Mouse (Mus musculus) forebrain, embryonic 15.5 days (tissue): Measurements from ENCODE around the gene Gm19426. TPM values are rescaled to one million over a fixed set of nuclear protein-coding genes. Genes with fewer than 3 reads are reported as not detected.
A peak's percentile ranks its signal among the peaks of the same experiment; 100 is the strongest.

ENCODE experiments used
- ATAC-seq: fragments of 200-750 bp; cut with Nextera tagmentation; replicated peaks from 2 replicates; pipeline ENCODE4 v1.8.0; 2017; ENCODE audit warnings: mild to moderate bottlenecking, moderate TSS enrichment, moderate library complexity
- H3K27ac ChIP-seq: fragments of 300-500 bp; sonication (generic); replicated peaks from 2 replicates; pipeline ENCODE4 v1.5.1; 2015; ENCODE audit warnings: mild to moderate bottlenecking, inconsistent platforms
- H3K27me3 ChIP-seq: fragments of 300-500 bp; sonication (generic); 2 replicates; pipeline ENCODE4 v1.6.1; 2015; ENCODE audit warnings: inconsistent platforms
- H3K36me3 ChIP-seq: fragments of 300-500 bp; sonication (generic); 2 replicates; pipeline ENCODE4 v1.6.1; 2015; ENCODE audit warnings: mild to moderate bottlenecking, inconsistent platforms
- H3K4me1 ChIP-seq: fragments of 300-500 bp; sonication (generic); 2 replicates; pipeline ENCODE4 v1.6.1; 2015; ENCODE audit warnings: inconsistent platforms
- H3K4me2 ChIP-seq: fragments of 300-500 bp; sonication (generic); replicated peaks from 2 replicates; pipeline ENCODE4 v1.6.1; 2015; ENCODE audit warnings: mild to moderate bottlenecking, inconsistent platforms
- H3K4me3 ChIP-seq: fragments of 300-500 bp; sonication (generic); 2 replicates; pipeline ENCODE4 v1.5.1; 2015; ENCODE audit warnings: mild to moderate bottlenecking, inconsistent platforms
- H3K9ac ChIP-seq: fragments of 300-500 bp; sonication (generic); replicated peaks from 2 replicates; pipeline ENCODE4 v1.6.1; 2015; ENCODE audit warnings: mild to moderate bottlenecking, inconsistent platforms
- H3K9me3 ChIP-seq: fragments of 300-500 bp; sonication (generic); 2 replicates; pipeline ENCODE4 v1.6.1; 2016; ENCODE audit warnings: inconsistent platforms
- WGBS: fragments of 180-500 bp; shearing (Covaris S2); methylation state at CpG from one replicate; pipeline ENCODE4 v1.1.7; 2015; ENCODE audit warnings: mixed read lengths; 5-methylcytosine and 5-hydroxymethylcytosine counted together
- microRNA counts: library from miRNA; unstranded; fragments of <30 nt; microRNA quantifications from one replicate; lab custom pipeline; 2016
- microRNA-seq: library from miRNA; unstranded; fragments of <30 nt; microRNA quantifications from one replicate; pipeline ENCODE4, GENCODE M21; 2016
- polyA plus RNA-seq: library from polyadenylated mRNA; unstranded; fragments of >200 nt; fragmentation: Nextera tagmentation; extraction: Ambion mirVana; gene quantifications from 2 replicates; pipeline ENCODE4 v1.2.1, GENCODE M21; 2015

Gene Gm19426
- polyA plus RNA-seq, 1 experiment from 2014 or later, result 5.6 TPM

- Histone ChIP-seq H3K27me3 (no peaks in the 10 kb centered on the region), H3K9me3 (no peaks in the 10 kb centered on the region), H3K27ac (peak overlapping the region; percentile 94), H3K4me2 (peak overlapping the region; percentile 58), H3K4me3 (peak overlapping the region; percentile 83), H3K9ac (peak overlapping the region; percentile 51), H3K36me3 (peaks cover 4% of the 10 kb centered on the region), H3K4me1 (peaks cover 27% of the 10 kb centered on the region)
- under 1% methylated on average over 33 of the region's 33 CpGs for WGBS
- ATAC-seq, result peak; percentile 96
These were observed 27.7 kb downstream of the Gm19426 start for GRCm38 (mm10) chr2:84715562-84716361.

DNA sequence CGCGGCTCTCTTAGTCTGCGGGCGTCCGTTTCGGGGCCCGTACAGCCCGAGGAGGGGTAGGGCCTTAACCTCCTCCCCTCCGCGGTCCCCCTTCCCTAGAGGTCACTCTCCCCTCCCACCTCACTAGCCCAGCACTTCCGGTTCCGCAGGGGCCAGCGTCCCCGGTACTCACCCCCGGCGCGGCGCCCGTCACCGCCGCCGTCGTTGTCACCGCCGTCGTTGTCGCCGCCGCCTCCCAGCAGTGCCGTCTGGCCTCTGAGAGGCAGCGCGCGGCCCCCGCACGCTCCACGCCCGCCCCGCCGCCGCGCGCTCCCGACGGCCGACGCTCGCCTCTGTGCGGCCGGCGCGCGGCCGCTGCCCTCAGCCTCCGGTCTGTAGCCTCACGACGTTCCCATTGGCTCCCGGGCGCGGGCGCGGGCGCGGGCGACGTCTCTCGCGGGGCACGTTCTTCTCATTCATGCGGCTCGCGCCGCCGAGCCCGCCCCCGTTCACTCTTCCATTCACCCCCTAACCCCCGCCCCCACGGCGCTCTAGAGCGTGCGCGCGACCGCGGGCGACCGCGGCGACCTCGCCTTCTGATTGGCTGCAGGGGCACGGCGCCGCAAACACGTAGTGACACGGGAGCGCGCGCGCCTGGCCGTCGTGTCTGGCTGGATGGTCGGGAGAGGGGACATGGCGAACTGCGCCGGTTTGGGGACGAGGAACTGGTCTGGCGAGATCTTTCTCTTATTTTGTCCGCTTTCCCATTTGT is 28.5 kb downstream of the Gm19426 start, which contains the start of gene Zdhhc5:
TSS of gene Zdhhc5 (minus strand) at position 370 of the 751 bp plus-strand sequence.
- Histone ChIP-seq H3K27ac (peak within 1 kb of the TSS; percentile 94), H3K4me2 (peak within 1 kb of the TSS; percentile 58), H3K36me3 (peaks cover 12% of the 10 kb centered on the region), H3K27me3 (no peaks in the 10 kb centered on the region), H3K4me3 (peak within 1 kb of the TSS; percentile 83), H3K9me3 (no peaks in the 10 kb centered on the region), H3K4me1 (peaks cover 27% of the 10 kb centered on the region), H3K9ac (peak within 1 kb of the TSS; percentile 91)
- ATAC-seq, result peak; percentile 97
- WGBS, result under 1% methylated on average over 102 of the region's 107 CpGs

DNA sequence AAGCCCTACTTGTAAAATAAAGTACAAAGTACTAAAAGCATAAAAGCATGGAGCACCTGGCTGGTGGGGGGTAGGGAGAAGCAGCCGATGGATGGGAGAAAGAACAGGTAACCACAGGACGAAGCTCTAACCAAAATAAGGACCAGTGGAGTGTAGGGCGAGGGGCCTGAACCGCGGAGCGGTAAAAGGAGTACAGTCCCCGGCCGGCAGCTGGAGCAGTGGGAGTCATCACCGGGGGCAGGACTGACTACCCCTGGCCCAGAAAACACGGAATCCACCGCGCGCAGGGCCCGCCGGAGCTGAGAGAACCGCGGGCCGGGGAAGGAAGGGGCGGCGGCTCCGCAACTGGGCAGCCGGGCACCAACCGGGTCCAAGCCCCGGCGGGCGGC is 29.0 kb downstream of the Gm19426 start:
- Histone ChIP-seq H3K27me3 (no peaks in the 10 kb centered on the region), H3K27ac (peak overlapping the region; percentile 94), H3K4me3 (peak overlapping the region; percentile 83), H3K4me2 (peak overlapping the region; percentile 57), H3K9me3 (no peaks in the 10 kb centered on the region), H3K4me1 (peaks cover 30% of the 10 kb centered on the region), H3K36me3 (peaks cover 16% of the 10 kb centered on the region), H3K9ac (peak overlapping the region; percentile 91)
- WGBS, result under 1% methylated on average over 22 of the region's 26 CpGs
- ATAC-seq, result peak; percentile 21

- peaks cover 47% of the 10 kb centered on the region for H3K4me1 ChIP-seq
- H3K9ac ChIP-seq, result no peak overlapping the region
- 82% methylated on average over 2 of the region's 2 CpGs for WGBS
- no peak overlapping the region for H3K4me3 ChIP-seq
- no peak overlapping the region for H3K4me2 ChIP-seq
- H3K36me3 ChIP-seq, result peaks cover 21% of the 10 kb centered on the region
- H3K27me3 ChIP-seq, result no peaks in the 10 kb centered on the region
- ATAC-seq, result no peak
- no peak overlapping the region for H3K27ac ChIP-seq
- no peaks in the 10 kb centered on the region for H3K9me3 ChIP-seq
These were observed 31.6 kb downstream of the Gm19426 start for GRCm38 (mm10) chr2:84711898-84712297.

GRCm38 (mm10) chr2:84707523-84707922 is 35.9 kb downstream of the Gm19426 start:
- Histone ChIP-seq H3K4me1 (peaks cover 29% of the 10 kb centered on the region), H3K9me3 (no peaks in the 10 kb centered on the region), H3K27me3 (no peaks in the 10 kb centered on the region), H3K36me3 (peaks cover 30% of the 10 kb centered on the region), H3K27ac (no peak overlapping the region), H3K4me2 (no peak overlapping the region), H3K9ac (no peak overlapping the region), H3K4me3 (no peak overlapping the region)
- no peak for ATAC-seq
- WGBS, result 8% methylated on average over 1 of the region's 1 CpGs

DNA sequence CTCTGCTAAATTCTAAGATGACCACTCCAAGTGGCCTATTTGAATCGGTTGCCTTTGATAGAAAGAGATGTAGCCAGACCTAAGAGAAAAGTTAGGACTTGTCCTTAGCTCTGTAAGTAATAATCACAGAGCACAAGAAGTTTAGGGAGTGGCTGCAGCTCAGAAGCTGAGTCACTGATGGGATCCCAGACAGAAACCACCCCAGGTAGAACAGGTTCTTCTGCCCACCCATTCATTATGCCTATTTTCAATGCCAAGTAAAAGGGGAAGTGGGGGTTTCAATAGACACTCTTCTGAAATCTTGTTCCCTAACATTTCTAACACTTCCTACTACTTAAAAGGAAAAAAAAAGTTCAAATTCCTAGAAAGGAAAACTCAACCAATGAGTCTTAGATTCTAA is 38.2 kb downstream of the Gm19426 start:
- Histone ChIP-seq H3K9ac (no peak overlapping the region), H3K4me2 (no peak overlapping the region), H3K4me3 (no peak overlapping the region), H3K27ac (no peak overlapping the region), H3K4me1 (peaks cover 22% of the 10 kb centered on the region), H3K36me3 (peaks cover 26% of the 10 kb centered on the region), H3K9me3 (no peaks in the 10 kb centered on the region), H3K27me3 (no peaks in the 10 kb centered on the region)
- WGBS, result 97% methylated on average over 1 of the region's 1 CpGs
- ATAC-seq, result no peak

DNA sequence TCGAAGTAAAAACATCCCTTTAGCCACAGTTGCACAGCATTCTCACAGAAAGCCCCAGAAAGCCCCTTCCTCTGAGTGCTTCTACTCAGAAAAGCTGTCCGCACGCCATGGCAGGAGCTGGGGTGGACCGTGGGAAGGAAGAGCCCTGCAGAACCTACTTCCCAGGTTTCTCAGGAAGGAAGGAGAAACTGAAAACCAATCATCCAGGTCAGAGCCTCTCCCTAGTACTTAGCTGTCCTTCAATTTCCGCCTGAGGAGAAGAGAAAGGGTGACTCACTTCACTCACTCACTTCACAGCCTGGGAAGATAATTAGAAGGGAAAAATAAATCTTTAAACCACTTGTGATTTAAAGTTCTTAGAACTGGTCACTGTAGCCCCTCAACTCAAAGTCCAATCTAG is 39.1 kb downstream of the Gm19426 start:
- no peaks in the 10 kb centered on the region for H3K9me3 ChIP-seq
- H3K36me3 ChIP-seq, result peaks cover 23% of the 10 kb centered on the region
- H3K4me3 ChIP-seq, result no peak overlapping the region
- no peak for ATAC-seq
- H3K9ac ChIP-seq, result no peak overlapping the region
- no peak overlapping the region for H3K27ac ChIP-seq
- 64% methylated on average over 5 of the region's 5 CpGs for WGBS
- H3K4me2 ChIP-seq, result no peak overlapping the region
- H3K4me1 ChIP-seq, result peaks cover 19% of the 10 kb centered on the region
- no peaks in the 10 kb centered on the region for H3K27me3 ChIP-seq

DNA sequence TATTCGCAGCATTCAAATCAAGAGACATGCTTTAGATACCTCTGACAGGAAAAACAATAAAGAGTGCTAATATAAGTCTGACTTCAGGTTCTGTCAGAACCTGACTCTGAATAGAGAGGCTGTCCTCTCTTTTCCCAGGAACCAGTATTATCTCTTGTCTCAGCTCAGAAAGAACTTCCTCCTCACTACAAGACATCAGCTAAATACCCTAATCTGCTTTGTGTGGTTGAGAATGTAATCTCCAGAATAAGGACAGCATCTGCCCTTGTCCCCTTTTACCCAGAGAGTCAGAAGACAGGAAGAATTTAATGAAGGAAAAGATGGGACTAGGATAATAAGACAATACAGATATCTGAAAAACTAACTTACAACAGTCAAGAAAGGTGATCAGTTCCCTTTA is 40.0 kb downstream of the Gm19426 start:
- WGBS, result 89% methylated on average over 1 of the region's 1 CpGs
- no peak for ATAC-seq
- no peaks in the 10 kb centered on the region for H3K27me3 ChIP-seq
- H3K4me3 ChIP-seq, result no peak overlapping the region
- H3K9ac ChIP-seq, result no peak overlapping the region
- no peaks in the 10 kb centered on the region for H3K9me3 ChIP-seq
- peaks cover 18% of the 10 kb centered on the region for H3K4me1 ChIP-seq
- peaks cover 25% of the 10 kb centered on the region for H3K36me3 ChIP-seq
- H3K4me2 ChIP-seq, result no peak overlapping the region
- H3K27ac ChIP-seq, result no peak overlapping the region

DNA sequence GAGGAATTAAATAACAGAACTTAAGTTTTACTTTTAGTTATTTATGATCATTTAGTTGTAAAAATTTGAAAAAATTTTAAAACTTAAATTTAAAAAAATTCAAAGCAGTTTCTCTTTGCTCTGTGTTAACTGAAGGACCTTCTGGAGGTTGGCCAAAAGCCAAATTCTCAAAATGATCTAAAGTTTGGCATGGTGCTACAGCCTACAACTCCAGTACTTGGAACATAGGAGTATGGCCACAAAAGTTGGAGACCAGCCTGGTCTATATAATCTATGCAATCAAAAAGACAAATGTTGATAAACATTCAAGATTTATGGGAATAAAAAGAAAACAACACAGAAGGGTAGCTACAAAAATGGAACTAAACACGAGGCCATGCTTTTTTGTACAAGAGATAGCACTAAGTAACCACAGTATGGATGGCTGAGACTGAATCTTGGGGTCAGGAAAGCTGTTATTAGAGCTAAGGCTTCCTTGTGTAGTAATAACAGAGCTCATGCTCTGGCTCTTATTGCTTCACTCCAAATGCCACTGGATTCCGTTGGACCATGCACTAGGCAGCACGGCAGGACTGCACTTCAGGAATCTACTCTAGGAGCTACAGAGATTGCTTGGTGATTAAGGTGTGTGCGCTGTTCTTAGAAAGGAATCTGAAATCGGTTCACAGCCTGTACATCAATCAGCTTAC is 48.3 kb downstream of the Gm19426 start:
- no peak overlapping the region for H3K4me3 ChIP-seq
- no peak overlapping the region for H3K4me2 ChIP-seq
- no peak for ATAC-seq
- no peak overlapping the region for H3K9ac ChIP-seq
- no peaks in the 10 kb centered on the region for H3K4me1 ChIP-seq
- H3K27me3 ChIP-seq, result no peaks in the 10 kb centered on the region
- H3K27ac ChIP-seq, result no peak overlapping the region
- H3K36me3 ChIP-seq, result peaks cover 63% of the 10 kb centered on the region
- WGBS, result 92% methylated on average over 5 of the region's 5 CpGs
- no peaks in the 10 kb centered on the region for H3K9me3 ChIP-seq

MicroRNAs within 50 kb of the gene (microRNA counts, 519-probe panel; counts per million panel counts)
- microRNA mmu-miR-130a (lab: Ali Mortazavi, UCI), result 4,768 counts per million, percentile 98 among the panel's probes with 10 or more counts

Small RNA genes lying within 50 kb of the gene (microRNA-seq; reads per million reads assigned to microRNA genes)
- gene Mir130a, result 26,413 reads per million, percentile 98 among the genes with 10 or more reads in this experiment

Other genes with a start within 250 kb of the Gm19426 start
- gene Ctnnd1, start 92.9 kb downstream of the Gm19426 start, polyA plus RNA-seq, result 35.7 and 38.1 TPM in 2 replicates
- gene Btbd18, start 84.6 kb downstream of the Gm19426 start, polyA plus RNA-seq, result 0.36 and 0.41 TPM in 2 replicates
- gene Selenoh, start 72.9 kb downstream of the Gm19426 start, polyA plus RNA-seq, result 251 and 270 TPM in 2 replicates
- not detected in 2 replicates for gene Gm28635, start 65.6 kb downstream of the Gm19426 start, polyA plus RNA-seq
- gene Med19, start 65.3 kb downstream of the Gm19426 start, polyA plus RNA-seq, result 51.7 and 54.7 TPM in 2 replicates
- 198 and 209 TPM in 2 replicates for gene Tmx2, start 64.5 kb downstream of the Gm19426 start, polyA plus RNA-seq
- 19.3 and 19.7 TPM in 2 replicates for gene Zdhhc5, start 28.5 kb downstream of the Gm19426 start, polyA plus RNA-seq
- gene Clp1, start 16.3 kb downstream of the Gm19426 start, polyA plus RNA-seq, result 30.1 and 30.4 TPM in 2 replicates
- 20.7 and 21.2 TPM in 2 replicates for gene Ypel4, start 9.6 kb downstream of the Gm19426 start, polyA plus RNA-seq
- gene Serping1, start 31.8 kb upstream of the Gm19426 start, polyA plus RNA-seq, result 21.7 and 25.4 TPM in 2 replicates
- gene Ube2l6, start 55.2 kb upstream of the Gm19426 start, polyA plus RNA-seq, result 20.4 and 20.9 TPM in 2 replicates
- gene Smtnl1, start 79.0 kb upstream of the Gm19426 start, polyA plus RNA-seq, result 0.14 TPM in 1 of 2 replicates, not detected in the other
- 61.4 and 66.5 TPM in 2 replicates for gene Timm10, start 83.3 kb upstream of the Gm19426 start, polyA plus RNA-seq
- 2.5 and 3.4 TPM in 2 replicates for gene Slc43a1, start 95.2 kb upstream of the Gm19426 start, polyA plus RNA-seq
- gene Rtn4rl2, start 143.1 kb upstream of the Gm19426 start, polyA plus RNA-seq, result 12.8 and 16.3 TPM in 2 replicates
- 3.8 and 4.2 TPM in 2 replicates for gene Slc43a3, start 192.9 kb upstream of the Gm19426 start, polyA plus RNA-seq
- 0.31 TPM in 1 of 2 replicates, not detected in the other for gene Prg2, start 236.8 kb upstream of the Gm19426 start, polyA plus RNA-seq
- not detected in 2 replicates for gene Prg3, start 244.6 kb upstream of the Gm19426 start, polyA plus RNA-seq